Mouse (Mus musculus) forebrain, embryonic 11.5 days (tissue): ENCODE data around the gene Nanos3. TPM values are rescaled to one million over a fixed set of nuclear protein-coding genes. Genes with fewer than 3 reads are reported as not detected.
A peak's percentile ranks its signal among the peaks of the same experiment; 100 is the strongest.

Experiments
- ATAC-seq: fragments of 200-750 bp; cut with Nextera tagmentation; replicated peaks from 2 replicates; pipeline ENCODE4 v1.8.0; 2017; ENCODE audit warnings: moderate TSS enrichment; ENCODE audit not compliant: low FRiP score
- DNase-seq: peaks from one replicate; pipeline ENCODE4 v3.0.0-alpha.2; 2017; ENCODE audit warnings: low spot score
- H3K27ac ChIP-seq: fragments of 300-500 bp; sonication (generic); 2 replicates; pipeline ENCODE4 v1.5.1; 2014; ENCODE audit warnings: low read depth, low read length
- H3K27me3 ChIP-seq: fragments of 300-500 bp; sonication (generic); 2 replicates; pipeline ENCODE4 v1.6.1; 2014; ENCODE audit warnings: mild to moderate bottlenecking, low read length, mixed read lengths; ENCODE audit not compliant: control insufficient read depth, insufficient read depth
- H3K36me3 ChIP-seq: fragments of 300-500 bp; sonication (generic); 2 replicates; pipeline ENCODE4 v1.6.1; 2014; ENCODE audit warnings: mild to moderate bottlenecking, low read length, moderate library complexity, mixed read lengths; ENCODE audit not compliant: control insufficient read depth, insufficient read depth
- H3K4me1 ChIP-seq: fragments of 300-500 bp; sonication (generic); replicated peaks from 2 replicates; pipeline ENCODE4 v1.6.1; 2014; ENCODE audit warnings: low read length, mixed read lengths; ENCODE audit not compliant: control insufficient read depth, insufficient read depth
- H3K4me2 ChIP-seq: fragments of 300-500 bp; sonication (generic); 2 replicates; pipeline ENCODE4 v1.6.1; 2014; ENCODE audit warnings: low read depth, mild to moderate bottlenecking, low read length, moderate library complexity, mixed read lengths; ENCODE audit not compliant: severe bottlenecking
- H3K4me3 ChIP-seq: fragments of 300-500 bp; sonication (generic); 2 replicates; pipeline ENCODE4 v1.5.1; 2014; ENCODE audit warnings: low read depth, low read length
- H3K9ac ChIP-seq: fragments of 300-500 bp; sonication (generic); 2 replicates; pipeline ENCODE4 v1.6.1; 2014; ENCODE audit warnings: low read length
- H3K9me3 ChIP-seq: fragments of 300-500 bp; sonication (generic); 2 replicates; pipeline ENCODE4 v1.6.1; 2016; ENCODE audit warnings: low read length, mixed read lengths; ENCODE audit not compliant: control insufficient read depth
- WGBS: fragments of 180-500 bp; shearing (Covaris S2); extraction: QIAGEN DNeasy Blood & Tissue Kit; methylation state at CpG from one replicate; pipeline ENCODE4 v1.1.7; 2014; 5-methylcytosine and 5-hydroxymethylcytosine counted together
- polyA plus RNA-seq: library from polyadenylated mRNA; unstranded; fragments of >200 nt; fragmentation: Nextera tagmentation; extraction: Ambion mirVana; gene quantifications from 2 replicates; pipeline ENCODE4 v1.2.1, GENCODE M21; 2014

The Nanos3 gene
- polyA plus RNA-seq, 1 experiment from 2014 or later: 2.9 TPM

DNA sequence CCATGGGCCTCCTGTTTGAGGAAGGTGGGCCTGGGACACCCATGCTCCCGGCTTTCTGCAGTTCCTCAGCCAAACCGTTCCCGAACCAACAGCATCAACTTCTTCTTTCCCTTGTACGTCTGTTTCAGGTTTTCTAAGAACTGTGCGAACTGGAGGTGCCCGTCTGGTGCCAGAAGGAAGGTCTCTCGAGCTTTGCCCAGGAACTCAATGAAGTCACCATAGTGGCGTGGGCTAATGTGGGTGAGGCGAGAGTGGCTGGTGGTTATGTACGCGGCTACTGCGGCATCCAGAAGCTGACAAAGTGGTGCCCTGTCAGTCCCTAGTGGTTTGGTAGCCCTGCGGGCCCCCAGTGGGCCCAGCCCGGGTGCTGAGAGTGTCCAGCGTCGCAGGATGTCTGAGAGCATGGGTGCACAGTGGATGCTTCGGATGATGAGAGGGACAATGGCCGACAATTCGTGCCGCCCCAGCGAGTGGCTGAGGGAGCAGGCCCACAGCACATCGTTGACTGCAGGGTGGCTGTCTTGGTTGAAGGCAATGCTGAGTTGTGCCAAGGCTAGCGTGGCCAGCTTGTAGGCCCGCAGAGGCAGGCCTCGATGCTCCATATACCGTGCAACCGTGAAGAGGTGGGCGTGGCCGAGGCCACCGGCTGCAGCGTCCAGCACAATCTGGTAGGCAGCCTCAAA is 27.0 kb upstream of the Nanos3 start:
- no peaks in the 10 kb centered on the region for H3K27me3 ChIP-seq
- ATAC-seq: no peak

DNA sequence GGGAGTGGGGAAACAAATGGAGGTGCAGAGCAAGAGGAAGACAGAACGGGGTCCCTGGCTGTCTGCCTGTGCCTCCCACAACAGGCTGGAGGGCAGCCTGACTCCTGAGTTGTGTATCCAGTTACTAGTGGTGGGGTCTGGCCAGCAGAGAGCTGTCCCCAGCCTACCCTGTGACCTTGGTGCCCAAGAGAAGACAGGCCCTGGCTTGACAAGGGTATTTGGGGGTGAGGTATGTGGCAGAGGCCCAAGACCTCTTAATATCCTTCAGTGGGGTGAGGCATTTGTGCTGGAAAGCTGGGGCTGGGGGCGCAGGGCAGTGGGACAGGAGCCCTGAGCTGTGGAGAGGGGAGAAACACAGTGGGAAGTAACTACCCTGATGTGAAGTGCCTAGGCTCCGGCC is 26.2 kb upstream of the Nanos3 start:
- H3K27ac ChIP-seq: no peak overlapping the region
- H3K4me2 ChIP-seq: no peak overlapping the region
- DNase-seq: no peak
- H3K9me3 ChIP-seq: no peaks in the 10 kb centered on the region
- 0 out of 2 replicates have a peak, but pooled peaks cover 4% of the 10 kb centered on the region for H3K4me1 ChIP-seq
- no peak overlapping the region for H3K9ac ChIP-seq
- WGBS: 90% methylated on average over 3 of the region's 3 CpGs
- H3K36me3 ChIP-seq: peaks cover 8% of the 10 kb centered on the region
- no peaks in the 10 kb centered on the region for H3K27me3 ChIP-seq
- H3K4me3 ChIP-seq: no peak overlapping the region
- no peak for ATAC-seq

More for the DNA sequence above, 27.0 kb upstream of the Nanos3 start:
- Histone ChIP-seq H3K9ac (no peak overlapping the region), H3K4me3 (no peak overlapping the region), H3K9me3 (no peaks in the 10 kb centered on the region), H3K4me2 (no peak overlapping the region), H3K36me3 (peaks cover 12% of the 10 kb centered on the region), H3K27ac (no peak overlapping the region), H3K4me1 (0 out of 2 replicates have a peak, but pooled peaks cover 4% of the 10 kb centered on the region)
- 92% methylated on average over 31 of the region's 31 CpGs for WGBS
- DNase-seq: no peak

DNA sequence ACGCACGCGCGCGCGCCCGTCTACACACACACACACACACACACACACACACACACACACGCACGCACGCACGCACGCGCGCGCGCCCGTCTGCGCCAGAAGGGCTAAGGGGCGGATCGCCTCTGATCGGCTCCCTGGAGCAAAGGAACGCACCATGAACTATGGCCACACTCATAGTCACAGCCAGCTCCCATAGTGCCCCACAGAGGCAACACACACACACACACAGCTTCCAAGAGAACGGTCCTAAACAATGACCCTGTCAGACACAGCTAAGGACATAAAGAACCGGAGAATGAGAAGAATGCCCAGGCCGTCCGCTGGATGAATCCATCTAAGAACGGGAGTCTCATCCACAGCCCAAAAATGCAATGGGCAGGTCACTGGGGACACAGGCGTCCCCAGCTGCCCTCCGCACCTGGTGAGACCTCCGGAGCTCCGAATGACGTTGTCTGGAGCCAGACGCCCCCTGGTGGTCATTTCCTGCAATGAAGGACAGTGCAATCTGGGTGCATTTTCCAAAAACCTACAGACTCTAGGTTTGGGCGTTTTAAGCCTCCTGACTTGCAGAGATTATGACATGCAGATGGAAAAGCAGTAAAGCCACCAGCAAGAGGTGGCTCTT is 25.3 kb upstream of the Nanos3 start:
- H3K4me3 ChIP-seq: no peak overlapping the region
- H3K27ac ChIP-seq: no peak overlapping the region
- peaks cover 5% of the 10 kb centered on the region; the same call in 1 of the 2 replicates for H3K36me3 ChIP-seq
- H3K4me2 ChIP-seq: no peak overlapping the region
- H3K27me3 ChIP-seq: no peaks in the 10 kb centered on the region
- DNase-seq (peak; percentile 90), ATAC-seq (peak; percentile 43; the same call in 1 of the 2 replicates)
- H3K9me3 ChIP-seq: no peaks in the 10 kb centered on the region
- no peak overlapping the region for H3K9ac ChIP-seq
- H3K4me1 ChIP-seq: 0 out of 2 replicates have a peak, but pooled peaks cover 4% of the 10 kb centered on the region
- 51% methylated on average over 34 of the region's 34 CpGs for WGBS

DNA sequence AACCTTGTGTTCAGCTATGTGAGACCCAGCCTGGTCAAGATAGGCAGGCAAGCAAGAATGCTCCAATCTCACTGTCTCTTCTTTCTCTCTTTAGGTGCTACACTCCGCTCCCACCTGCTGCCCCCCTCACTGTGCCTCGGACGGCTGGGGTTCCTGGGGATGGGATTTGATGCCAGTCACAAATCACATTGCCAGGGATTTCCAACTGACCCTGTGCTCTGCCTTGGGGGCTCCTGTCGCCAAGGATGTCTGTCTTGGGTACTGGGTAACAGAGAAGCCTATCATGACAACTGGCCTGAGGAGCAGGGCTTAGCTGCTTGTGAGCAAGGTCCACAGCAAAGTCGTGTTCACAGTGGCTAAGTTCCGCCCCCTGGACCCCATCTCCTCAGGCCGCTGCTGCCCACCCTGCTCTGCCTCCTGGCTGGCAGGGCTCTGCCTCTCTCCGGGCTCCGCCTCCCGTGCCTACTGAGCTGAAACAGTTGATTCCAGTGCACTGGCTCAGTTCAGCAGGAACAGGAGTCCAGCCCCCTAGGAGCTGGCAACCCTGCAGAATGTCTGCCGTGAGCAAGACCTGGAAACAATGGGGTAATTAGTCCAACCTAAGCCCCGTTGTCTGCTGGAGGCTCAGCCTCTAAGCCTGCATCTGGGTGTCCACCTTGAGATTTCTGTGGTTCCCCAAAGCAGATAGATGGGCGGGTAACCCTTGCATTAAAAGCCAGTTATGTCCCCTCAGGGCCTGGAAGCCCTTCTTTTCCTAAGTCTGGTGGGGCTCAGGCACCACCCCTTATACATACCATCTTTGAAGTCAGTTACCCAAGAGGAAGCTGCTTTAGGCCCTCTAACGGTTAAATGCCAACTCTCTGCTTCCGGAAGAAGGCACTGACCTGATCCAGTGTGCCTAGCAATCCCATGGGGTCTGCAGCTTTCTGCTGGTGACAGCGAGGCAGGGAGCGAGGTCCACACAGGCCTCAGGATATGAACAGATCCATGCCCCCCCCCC is 23.7 kb upstream of the Nanos3 start:
- H3K27me3 ChIP-seq: no peaks in the 10 kb centered on the region
- H3K9me3 ChIP-seq: no peaks in the 10 kb centered on the region
- H3K4me3 ChIP-seq: no peak overlapping the region
- H3K27ac ChIP-seq: no peak overlapping the region
- H3K4me2 ChIP-seq: no peak overlapping the region
- H3K4me1 ChIP-seq: peaks cover 9% of the 10 kb centered on the region; the same call in 1 of the 2 replicates
- WGBS: 38% methylated on average over 17 of the region's 17 CpGs
- DNase-seq (no peak), ATAC-seq (no peak)
- H3K36me3 ChIP-seq: peaks cover 4% of the 10 kb centered on the region; the same call in 1 of the 2 replicates
- H3K9ac ChIP-seq: 0 out of 2 replicates have a peak overlapping the region, but pooled peaks have one; percentile 23

DNA sequence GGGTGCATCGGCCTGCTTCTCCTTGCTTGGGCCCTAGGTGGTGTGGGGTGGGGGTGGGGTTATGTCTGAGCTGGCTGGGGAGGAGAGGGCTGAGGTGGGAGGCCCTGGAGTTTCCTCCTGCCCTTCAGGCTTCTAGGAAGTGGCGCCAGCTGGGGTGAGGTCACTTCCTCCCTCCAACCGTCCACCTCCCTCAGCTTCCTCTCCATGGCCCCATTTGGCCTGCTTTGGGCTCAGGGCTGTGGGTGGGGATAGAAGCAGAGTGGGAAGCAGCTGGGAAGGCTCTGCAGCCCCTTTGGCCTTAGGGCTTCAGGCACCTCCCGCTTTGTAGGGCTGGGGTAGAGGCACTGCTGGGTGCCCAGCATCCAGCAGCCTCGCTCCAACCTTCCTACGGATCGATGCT is 22.8 kb upstream of the Nanos3 start:
- DNase-seq (no peak), ATAC-seq (no peak)
- Histone ChIP-seq H3K27ac (no peak overlapping the region), H3K36me3 (0 out of 2 replicates have a peak, but pooled peaks cover 2% of the 10 kb centered on the region), H3K4me1 (peaks cover 16% of the 10 kb centered on the region), H3K9ac (no peak overlapping the region), H3K4me2 (no peak overlapping the region), H3K4me3 (no peak overlapping the region), H3K9me3 (no peaks in the 10 kb centered on the region), H3K27me3 (no peaks in the 10 kb centered on the region)
- 66% methylated on average over 7 of the region's 7 CpGs for WGBS

DNA sequence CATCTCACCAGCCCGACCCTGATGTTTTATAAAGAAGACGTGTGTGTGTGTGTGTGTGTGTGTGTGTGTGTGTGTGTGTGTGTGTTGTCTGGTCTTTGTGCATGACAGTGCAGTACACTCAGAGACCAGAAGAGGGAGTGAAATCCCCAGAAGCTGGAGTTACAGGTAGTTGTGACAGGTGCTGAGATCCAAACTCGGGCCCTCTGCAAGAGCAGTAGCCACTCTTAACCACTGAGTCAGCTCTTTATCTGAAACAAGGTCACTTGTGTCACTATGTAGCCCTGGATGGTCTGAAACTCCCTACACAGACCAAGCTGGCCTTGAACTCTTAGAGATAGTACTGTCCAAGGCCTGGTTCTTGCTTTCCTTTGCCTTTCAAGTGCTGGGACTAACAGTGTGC is 21.6 kb upstream of the Nanos3 start:
- Histone ChIP-seq H3K27me3 (no peaks in the 10 kb centered on the region), H3K9ac (no peak overlapping the region), H3K27ac (no peak overlapping the region), H3K4me1 (peaks cover 18% of the 10 kb centered on the region), H3K36me3 (0 out of 2 replicates have a peak, but pooled peaks cover 2% of the 10 kb centered on the region), H3K4me3 (no peak overlapping the region), H3K4me2 (no peak overlapping the region), H3K9me3 (no peaks in the 10 kb centered on the region)
- WGBS: 90% methylated on average over 3 of the region's 3 CpGs
- ATAC-seq (no peak), DNase-seq (no peak)

DNA sequence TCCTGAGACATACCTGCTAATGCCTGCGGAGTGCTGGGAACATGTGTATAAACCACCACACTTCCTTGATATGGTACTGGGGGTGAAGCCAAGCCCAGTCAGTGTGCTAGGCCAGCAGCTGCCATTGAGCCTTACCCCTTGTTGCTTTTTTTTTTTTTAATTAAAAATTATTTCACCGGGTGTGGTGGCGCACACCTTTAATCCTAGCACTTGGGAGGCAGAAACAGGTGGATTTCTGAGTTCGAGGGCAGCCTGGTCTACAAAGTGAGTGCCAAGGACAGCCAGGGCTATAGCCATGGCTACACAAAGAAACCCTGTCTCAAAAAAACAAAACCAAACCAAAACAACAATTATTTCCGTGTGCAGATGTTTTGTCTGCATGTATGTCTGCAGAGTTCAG is 20.1 kb upstream of the Nanos3 start:
- 88% methylated on average over 5 of the region's 5 CpGs for WGBS
- ATAC-seq (no peak), DNase-seq (no peak)
- no peak overlapping the region for H3K27ac ChIP-seq
- no peaks in the 10 kb centered on the region for H3K36me3 ChIP-seq
- no peaks in the 10 kb centered on the region for H3K27me3 ChIP-seq
- H3K4me2 ChIP-seq: no peak overlapping the region
- H3K4me1 ChIP-seq: peaks cover 34% of the 10 kb centered on the region
- H3K4me3 ChIP-seq: no peak overlapping the region
- no peak overlapping the region for H3K9ac ChIP-seq
- H3K9me3 ChIP-seq: no peaks in the 10 kb centered on the region
